Mouse (Mus musculus): ENCODE results near the gene Pgm2. TPM values are rescaled to one million over a fixed set of nuclear protein-coding genes. Genes with fewer than 3 reads are reported as not detected.

The Pgm2 gene
- polyA plus RNA-seq, 1 experiment from 2014 or later: 27.8 TPM

DNA sequence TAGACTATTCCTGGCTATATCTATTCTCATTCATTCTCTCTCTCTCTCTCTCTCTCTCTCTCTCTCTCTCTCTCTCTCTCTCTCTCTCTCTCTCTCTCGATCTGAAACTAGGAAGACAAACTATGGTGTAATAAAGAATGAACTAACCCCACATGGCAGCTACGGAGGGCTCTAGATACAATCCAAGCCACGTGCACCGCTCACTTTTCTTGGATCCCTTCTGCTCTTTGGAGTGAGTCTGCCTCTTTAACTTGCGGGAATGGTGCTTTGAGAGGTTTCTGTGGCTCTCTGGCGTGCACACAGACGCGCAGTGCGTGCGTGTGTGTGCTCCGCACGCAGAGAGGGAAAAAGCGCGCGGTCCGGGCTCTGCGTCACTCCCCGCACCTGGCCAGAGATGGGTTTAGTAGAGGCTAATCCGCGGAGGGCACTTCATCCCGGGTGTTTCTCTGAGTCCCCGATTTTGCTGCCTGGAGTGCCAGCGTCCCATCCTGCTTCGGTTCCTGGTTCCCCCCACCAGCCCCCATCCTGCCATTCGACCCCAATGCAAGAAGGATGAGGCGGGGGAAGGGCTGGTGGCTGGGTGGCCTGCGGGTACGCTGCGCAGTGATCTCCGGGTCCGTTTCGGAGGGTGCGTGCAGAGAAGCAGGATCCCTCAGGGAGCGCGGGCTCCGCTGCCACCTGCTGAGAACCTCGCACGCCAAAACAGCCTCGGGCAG lies 66.5 kb downstream of the Pgm2 start:
- H3K36me3 ChIP-seq: no peaks in the 10 kb centered on the region
- under 1% methylated on average over 39 of the region's 39 CpGs for WGBS
- peak overlapping the region; percentile 87 for H3K27ac ChIP-seq
- peaks cover 29% of the 10 kb centered on the region for H3K27me3 ChIP-seq (ENCODE audit: insufficient read depth, poor library complexity, severe bottlenecking)
- DNase-seq (ENCODE audit: low spot score): no peak
- peaks cover 63% of the 10 kb centered on the region for H3K4me1 ChIP-seq
- H3K4me3 ChIP-seq: peak overlapping the region; percentile 83
- no peaks in the 10 kb centered on the region for H3K9me3 ChIP-seq

DNA sequence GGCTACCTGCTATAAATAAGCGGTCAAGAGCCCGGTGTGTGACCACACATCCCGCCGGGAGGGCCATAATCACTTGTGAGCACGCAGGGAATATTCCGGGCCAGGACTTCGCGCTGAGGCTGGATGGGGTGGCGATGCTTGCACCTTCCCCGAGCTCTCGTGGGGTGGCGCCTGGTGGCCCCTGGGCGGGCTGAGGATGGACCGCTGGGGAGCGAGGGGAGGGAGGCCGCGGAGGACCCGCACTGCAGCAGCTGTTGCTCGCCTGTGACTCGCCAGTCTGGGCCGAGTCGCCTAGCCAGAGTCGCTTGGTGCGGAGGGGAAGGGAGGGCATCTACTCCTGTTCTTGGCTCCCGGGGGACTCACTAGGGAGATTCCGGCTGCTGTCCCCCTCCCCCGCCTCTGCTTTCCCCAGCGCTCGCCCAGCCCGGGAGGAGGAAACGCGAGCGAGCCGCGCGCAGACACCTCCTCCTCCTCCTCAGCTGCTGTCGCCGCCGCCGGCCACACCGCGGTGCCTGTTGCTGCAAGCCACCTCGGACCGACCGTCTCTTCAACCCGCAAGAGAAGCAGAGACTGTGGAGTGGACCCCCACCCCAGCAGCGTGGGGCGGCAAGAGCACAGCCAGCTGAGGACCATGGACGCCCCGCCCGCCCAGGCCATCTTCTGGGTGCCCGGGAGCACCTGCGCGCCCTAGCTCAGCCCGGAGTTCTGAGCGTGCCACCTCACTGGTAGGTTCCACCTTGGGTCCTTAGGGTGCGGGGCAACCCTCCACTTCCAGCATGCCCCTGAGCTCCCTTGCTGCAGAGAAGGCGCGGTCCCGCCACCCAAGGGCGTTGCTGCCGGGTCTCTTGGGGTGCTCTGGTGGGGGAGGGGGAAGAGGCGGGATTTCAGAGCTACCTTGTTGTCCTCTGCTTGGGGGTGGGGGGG lies 67.3 kb downstream of the Pgm2 start:
- Histone ChIP-seq H3K27ac (peak overlapping the region; percentile 87), H3K27me3 (ENCODE audit: insufficient read depth, poor library complexity, severe bottlenecking) (peaks cover 29% of the 10 kb centered on the region), H3K4me3 (peak overlapping the region; percentile 83), H3K9me3 (no peaks in the 10 kb centered on the region), H3K4me1 (peaks cover 63% of the 10 kb centered on the region), H3K36me3 (no peaks in the 10 kb centered on the region)
- under 1% methylated on average over 60 of the region's 63 CpGs for whole genome bisulfite sequencing
- DNase-seq (ENCODE audit: low spot score): peak; percentile 82

DNA sequence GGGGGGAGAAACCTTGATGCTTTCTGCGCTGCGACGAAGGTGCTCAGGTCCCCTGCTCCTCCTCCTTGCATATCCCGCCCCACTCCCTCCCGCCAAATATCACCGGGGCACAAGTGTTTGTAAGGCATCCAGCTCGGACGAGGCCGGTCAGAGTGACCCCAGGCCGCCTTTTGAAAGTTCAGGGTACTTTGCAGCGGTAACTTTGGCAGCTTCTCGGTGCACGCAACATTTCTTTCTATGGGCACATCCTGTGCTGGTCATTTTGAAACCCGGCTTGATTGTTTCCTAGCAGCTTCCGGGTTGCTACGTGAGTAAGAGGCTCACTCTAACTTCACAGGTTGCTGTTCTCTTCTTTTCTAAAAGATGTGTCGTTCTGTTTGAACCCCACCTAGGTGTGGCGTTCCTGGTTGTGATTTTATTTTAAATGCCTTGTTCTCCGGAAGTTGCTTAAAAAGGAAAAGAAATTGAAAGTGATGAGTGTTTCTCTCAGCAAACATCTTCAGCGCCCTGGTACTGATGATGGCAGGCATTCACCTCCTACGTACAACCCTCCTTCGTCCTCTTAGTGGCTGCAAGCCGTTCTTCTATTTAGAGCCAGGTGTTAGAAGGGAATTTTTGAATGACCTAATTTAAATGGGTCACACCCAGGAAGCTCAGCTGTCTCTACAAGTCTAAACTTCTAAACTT lies 68.1 kb downstream of the Pgm2 start:
- H3K36me3 ChIP-seq: no peaks in the 10 kb centered on the region
- H3K9me3 ChIP-seq: no peaks in the 10 kb centered on the region
- peaks cover 29% of the 10 kb centered on the region for H3K27me3 ChIP-seq (ENCODE audit: insufficient read depth, poor library complexity, severe bottlenecking)
- H3K27ac ChIP-seq: peak overlapping the region; percentile 87
- DNase-seq (ENCODE audit: low spot score): no peak
- H3K4me1 ChIP-seq: peaks cover 55% of the 10 kb centered on the region
- WGBS: 1% methylated on average over 20 of the region's 23 CpGs
- peak overlapping the region; percentile 83 for H3K4me3 ChIP-seq

DNA sequence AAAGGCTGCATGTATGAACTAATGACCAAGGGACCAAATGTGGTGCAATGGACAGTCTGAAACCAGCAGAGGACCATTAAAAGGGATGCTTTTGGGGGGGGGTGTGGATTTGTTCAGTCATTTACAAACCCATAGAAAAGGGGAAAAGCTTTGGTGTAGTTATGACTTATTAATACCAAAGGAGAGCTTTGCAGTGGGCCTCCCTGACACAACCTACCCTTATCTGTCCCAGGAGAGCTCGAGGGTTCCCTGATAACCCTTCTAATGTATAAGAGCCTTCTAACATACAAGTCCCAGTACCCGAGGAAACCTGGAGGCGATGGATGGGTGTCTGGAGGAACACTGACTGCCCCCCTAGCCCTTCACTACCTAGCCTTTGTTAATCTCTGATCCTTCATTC lies 69.2 kb downstream of the Pgm2 start:
- no peak overlapping the region for H3K4me3 ChIP-seq
- H3K4me1 ChIP-seq: peaks cover 44% of the 10 kb centered on the region
- WGBS: 55% methylated on average over 3 of the region's 3 CpGs
- no peaks in the 10 kb centered on the region for H3K9me3 ChIP-seq
- no peaks in the 10 kb centered on the region for H3K36me3 ChIP-seq
- H3K27ac ChIP-seq: no peak overlapping the region
- H3K27me3 ChIP-seq (ENCODE audit: insufficient read depth, poor library complexity, severe bottlenecking): peaks cover 29% of the 10 kb centered on the region
- no peak for DNase-seq (ENCODE audit: low spot score)

DNA sequence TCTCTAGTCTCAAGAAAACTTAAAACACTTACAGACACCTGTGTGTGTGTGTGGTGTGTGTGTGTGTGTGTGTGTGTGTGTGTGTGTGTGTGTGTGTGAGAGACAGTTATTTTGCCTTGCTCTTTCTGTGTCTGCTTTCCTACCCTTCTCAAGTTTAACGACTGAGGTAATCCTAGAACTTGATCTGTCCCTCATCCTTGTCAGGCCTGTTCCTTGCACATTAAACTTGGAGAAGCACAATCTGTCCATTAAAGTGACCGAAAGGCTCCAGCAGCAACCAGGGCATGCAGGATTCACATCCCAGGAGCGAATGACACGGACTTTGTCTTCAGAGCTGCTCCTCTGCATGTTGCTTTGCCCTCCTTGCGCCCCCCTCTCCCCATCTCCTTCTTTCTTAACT lies 69.8 kb downstream of the Pgm2 start:
- Histone ChIP-seq H3K36me3 (no peaks in the 10 kb centered on the region), H3K4me1 (peaks cover 40% of the 10 kb centered on the region), H3K27me3 (ENCODE audit: insufficient read depth, poor library complexity, severe bottlenecking) (peaks cover 29% of the 10 kb centered on the region), H3K27ac (no peak overlapping the region), H3K9me3 (no peaks in the 10 kb centered on the region), H3K4me3 (no peak overlapping the region)
- no peak for DNase-seq (ENCODE audit: low spot score)
- WGBS: 85% methylated on average over 5 of the region's 5 CpGs

DNA sequence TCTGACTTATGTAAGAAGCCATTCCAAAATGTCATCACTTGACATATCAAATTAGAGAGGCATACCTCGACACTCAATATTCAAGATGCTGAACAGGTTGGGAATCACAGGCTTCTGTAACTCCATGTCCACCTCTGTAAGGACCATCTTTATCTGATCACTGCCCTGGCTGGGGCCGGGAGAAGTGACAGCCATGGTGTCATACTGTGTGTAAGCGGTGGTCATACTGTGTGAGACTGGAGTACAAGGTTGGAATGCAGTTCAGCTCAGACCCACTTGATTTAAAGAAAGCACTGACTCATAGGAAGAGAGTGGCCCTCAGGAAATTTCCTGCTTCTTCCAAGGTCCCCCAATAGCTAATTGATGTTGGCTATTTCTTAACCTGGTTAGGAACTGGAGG lies 71.7 kb downstream of the Pgm2 start:
- 74% methylated on average over 3 of the region's 3 CpGs for WGBS
- Histone ChIP-seq H3K9me3 (no peaks in the 10 kb centered on the region), H3K27me3 (ENCODE audit: insufficient read depth, poor library complexity, severe bottlenecking) (peaks cover 13% of the 10 kb centered on the region), H3K27ac (no peak overlapping the region), H3K4me3 (no peak overlapping the region), H3K36me3 (no peaks in the 10 kb centered on the region), H3K4me1 (peaks cover 24% of the 10 kb centered on the region)
- DNase-seq (ENCODE audit: low spot score): no peak

DNA sequence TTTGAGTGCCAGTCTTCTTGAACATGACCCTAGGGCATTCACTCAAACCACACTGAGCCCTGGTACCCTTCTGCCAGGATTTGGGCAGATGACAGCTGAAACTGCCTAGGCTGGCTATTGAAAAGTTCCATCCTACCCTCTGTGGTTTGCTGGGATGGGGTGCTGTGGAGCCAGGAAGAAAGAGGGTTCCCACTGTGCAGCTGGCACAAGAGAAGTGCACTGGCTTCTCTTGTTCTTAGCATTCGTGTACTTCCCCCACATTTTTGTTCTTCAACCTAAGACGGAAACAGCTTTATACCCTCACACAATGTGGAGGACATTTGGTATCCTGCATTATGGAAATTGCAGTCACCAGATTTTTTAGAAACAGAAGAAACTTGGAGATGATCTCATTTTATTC lies 73.1 kb downstream of the Pgm2 start:
- Histone ChIP-seq H3K27me3 (ENCODE audit: insufficient read depth, poor library complexity, severe bottlenecking) (peaks cover 13% of the 10 kb centered on the region), H3K9me3 (no peaks in the 10 kb centered on the region), H3K4me3 (no peak overlapping the region), H3K36me3 (no peaks in the 10 kb centered on the region), H3K27ac (no peak overlapping the region), H3K4me1 (peaks cover 12% of the 10 kb centered on the region)
- WGBS: 70% methylated on average over 2 of the region's 2 CpGs
- no peak for DNase-seq (ENCODE audit: low spot score)

DNA sequence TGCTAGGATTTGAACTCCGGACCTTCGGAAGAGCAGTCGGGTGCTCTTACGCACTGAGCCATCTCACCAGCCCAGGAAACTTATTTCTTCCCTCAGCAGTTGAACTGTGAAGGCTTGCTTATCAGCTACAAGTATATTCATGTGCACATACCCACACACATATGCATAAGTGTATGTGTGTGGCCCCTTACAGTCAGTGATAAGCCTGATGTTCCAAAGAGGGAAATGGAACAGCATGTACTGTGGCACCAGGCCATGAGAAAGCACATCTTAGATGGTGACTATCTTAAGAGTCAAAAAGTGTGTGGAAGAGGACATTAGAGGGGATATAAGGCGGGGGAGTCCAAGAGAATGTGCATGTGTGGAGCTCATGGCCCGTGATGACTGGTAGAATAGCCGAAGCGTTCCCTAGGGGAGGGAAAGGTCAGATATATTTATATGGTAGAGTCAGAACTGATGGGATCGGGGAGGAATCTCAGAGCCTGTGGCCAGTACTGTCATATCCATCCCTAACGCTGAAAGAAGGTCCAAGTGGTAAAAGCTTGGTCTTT lies 76.3 kb downstream of the Pgm2 start:
- Histone ChIP-seq H3K27me3 (ENCODE audit: insufficient read depth, poor library complexity, severe bottlenecking) (no peaks in the 10 kb centered on the region), H3K4me1 (no peaks in the 10 kb centered on the region), H3K36me3 (no peaks in the 10 kb centered on the region), H3K4me3 (no peak overlapping the region), H3K9me3 (no peaks in the 10 kb centered on the region), H3K27ac (no peak overlapping the region)
- WGBS: 90% methylated on average over 10 of the region's 10 CpGs
- no peak for DNase-seq (ENCODE audit: low spot score)

DNA sequence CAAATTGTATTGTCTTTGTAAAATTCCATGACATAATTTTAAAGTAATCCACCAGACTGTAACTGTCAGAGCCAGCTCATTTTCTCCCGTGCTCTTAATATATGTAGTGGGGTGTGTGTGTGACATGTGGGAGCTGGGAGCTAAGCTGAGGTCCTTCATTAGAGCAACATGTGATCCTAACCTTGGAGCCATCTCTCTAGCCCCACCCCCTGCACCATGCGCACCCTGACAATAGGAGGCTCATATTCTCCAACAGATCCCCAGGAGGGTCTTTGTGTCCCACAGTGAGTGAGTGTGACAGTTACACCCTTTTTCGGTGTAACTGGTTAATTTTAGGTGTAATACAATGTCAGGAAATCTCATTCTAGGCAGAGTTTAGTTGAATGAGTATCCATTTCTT lies 80.1 kb downstream of the Pgm2 start:
- 69% methylated on average over 3 of the region's 3 CpGs for WGBS
- Histone ChIP-seq H3K4me3 (no peak overlapping the region), H3K36me3 (no peaks in the 10 kb centered on the region), H3K27ac (no peak overlapping the region), H3K4me1 (no peaks in the 10 kb centered on the region), H3K9me3 (no peaks in the 10 kb centered on the region), H3K27me3 (ENCODE audit: insufficient read depth, poor library complexity, severe bottlenecking) (no peaks in the 10 kb centered on the region)
- no peak for DNase-seq (ENCODE audit: low spot score)

DNA sequence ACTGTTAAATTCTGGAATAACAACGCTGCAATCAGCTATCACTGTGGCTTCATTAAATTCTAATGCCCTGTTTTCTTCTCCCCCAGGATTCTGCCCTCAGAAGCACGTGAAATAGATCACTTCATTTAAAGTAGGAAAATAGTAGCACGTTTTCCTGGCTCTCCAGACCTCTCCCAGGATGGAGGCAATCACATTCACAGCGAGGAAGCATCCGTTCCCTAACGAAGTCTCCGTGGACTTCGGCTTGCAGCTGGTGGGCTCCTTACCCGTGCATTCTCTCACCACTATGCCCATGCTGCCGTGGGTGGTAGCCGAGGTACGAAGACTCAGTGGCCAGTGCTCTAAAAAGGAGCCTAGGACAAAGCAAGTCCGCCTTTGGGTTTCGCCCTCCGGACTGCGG lies 80.6 kb downstream of the Pgm2 start:
- no peaks in the 10 kb centered on the region for H3K4me1 ChIP-seq
- H3K4me3 ChIP-seq: no peak overlapping the region
- H3K9me3 ChIP-seq: no peaks in the 10 kb centered on the region
- no peak overlapping the region for H3K27ac ChIP-seq
- WGBS: 78% methylated on average over 16 of the region's 16 CpGs
- no peaks in the 10 kb centered on the region for H3K36me3 ChIP-seq
- H3K27me3 ChIP-seq (ENCODE audit: insufficient read depth, poor library complexity, severe bottlenecking): no peaks in the 10 kb centered on the region
- no peak for DNase-seq (ENCODE audit: low spot score)

DNA sequence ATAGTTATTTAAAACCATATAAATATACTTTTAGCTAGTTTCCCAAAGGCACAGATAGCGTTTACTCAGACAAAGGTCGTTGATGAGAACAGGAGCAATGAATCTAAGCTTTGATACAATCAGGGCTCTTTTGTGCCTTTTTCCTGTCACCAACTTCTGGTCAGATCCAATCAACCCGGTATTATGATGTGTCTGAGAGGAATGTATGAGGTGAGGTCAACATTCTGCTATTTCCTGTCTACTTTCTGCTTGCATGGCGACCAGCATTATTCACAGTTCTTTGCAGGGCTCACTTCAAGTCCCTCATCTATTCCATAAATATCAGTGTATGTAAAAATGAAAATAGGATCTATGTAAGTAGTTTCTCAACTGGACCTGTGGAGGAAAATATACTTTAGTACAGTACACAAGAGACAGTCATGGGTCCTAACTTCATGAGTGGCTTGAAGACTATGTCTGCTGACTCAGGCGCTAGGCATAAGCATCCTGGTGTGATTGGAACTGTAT lies 81.7 kb downstream of the Pgm2 start:
- DNase-seq (ENCODE audit: low spot score): no peak
- H3K4me1 ChIP-seq: no peaks in the 10 kb centered on the region
- no peak overlapping the region for H3K4me3 ChIP-seq
- H3K27me3 ChIP-seq (ENCODE audit: insufficient read depth, poor library complexity, severe bottlenecking): no peaks in the 10 kb centered on the region
- no peaks in the 10 kb centered on the region for H3K9me3 ChIP-seq
- WGBS: 67% methylated on average over 5 of the region's 5 CpGs
- no peaks in the 10 kb centered on the region for H3K36me3 ChIP-seq
- no peak overlapping the region for H3K27ac ChIP-seq

Data from heart, embryonic 10.5 days (tissue).